Mouse (Mus musculus) limb, embryonic 14.5 days (tissue): Measurements from ENCODE around the gene Ccdc141. TPM values are rescaled to one million over a fixed set of nuclear protein-coding genes. Genes with fewer than 3 reads are reported as not detected.

Source experiments
- ATAC-seq: fragments of 200-750 bp; cut with Nextera tagmentation; 2 replicates; pipeline ENCODE4 v1.8.0; 2017; ENCODE audit warnings: low read depth, moderate number of reproducible peaks, moderate TSS enrichment; ENCODE audit not compliant: low FRiP score
- DNase-seq: peaks from one replicate; pipeline ENCODE4 v3.0.0-alpha.2; 2015; ENCODE audit warnings: low spot score
- H3K27ac ChIP-seq: fragments of 300-500 bp; sonication (generic); replicated peaks from 2 replicates; pipeline ENCODE4 v1.5.1; 2014; ENCODE audit warnings: low read depth, mild to moderate bottlenecking, low read length, moderate library complexity, mixed read lengths
- H3K27me3 ChIP-seq: fragments of 300-500 bp; sonication (generic); 2 replicates; pipeline ENCODE4 v1.6.1; 2014; ENCODE audit warnings: low read length, mixed read lengths; ENCODE audit not compliant: control insufficient read depth, insufficient read depth
- H3K36me3 ChIP-seq: fragments of 300-500 bp; sonication (generic); 2 replicates; pipeline ENCODE4 v1.6.1; 2014; ENCODE audit warnings: mild to moderate bottlenecking, low read length, moderate library complexity, mixed read lengths; ENCODE audit not compliant: control insufficient read depth, insufficient read depth
- H3K4me1 ChIP-seq: fragments of 300-500 bp; sonication (generic); 2 replicates; pipeline ENCODE4 v1.6.1; 2014; ENCODE audit warnings: antibody characterized with exemption, low read length, mixed read lengths; ENCODE audit not compliant: control insufficient read depth, insufficient read depth
- H3K4me2 ChIP-seq: fragments of 300-500 bp; sonication (generic); replicated peaks from 2 replicates; pipeline ENCODE4 v1.6.1; 2014; ENCODE audit warnings: low read depth, mild to moderate bottlenecking, low read length, moderate library complexity; ENCODE audit not compliant: severe bottlenecking
- H3K4me3 ChIP-seq: fragments of 300-500 bp; sonication (generic); replicated peaks from 2 replicates; pipeline ENCODE4 v1.5.1; 2014; ENCODE audit warnings: low read length
- H3K9ac ChIP-seq: fragments of 300-500 bp; sonication (generic); 2 replicates; pipeline ENCODE4 v1.6.1; 2014; ENCODE audit warnings: mild to moderate bottlenecking, low read depth, low read length, moderate library complexity; ENCODE audit not compliant: severe bottlenecking
- H3K9me3 ChIP-seq: fragments of 300-500 bp; sonication (generic); 2 replicates; pipeline ENCODE4 v1.6.1; 2016; ENCODE audit warnings: low read length; ENCODE audit not compliant: control insufficient read depth
- POLR2A ChIP-seq: fragments of 200-500 bp; IDR thresholded peaks from 2 replicates; pipeline ENCODE4 v1.8.0; 2012; ENCODE audit warnings: inconsistent platforms, mild to moderate bottlenecking, moderate library complexity, borderline replicate concordance; ENCODE audit not compliant: insufficient read depth, insufficient read length; ENCODE audit errors: extremely low read depth
- WGBS: fragments of 180-500 bp; shearing (Covaris S2); extraction: QIAGEN DNeasy Blood & Tissue Kit; methylation state at CpG from one replicate; pipeline ENCODE4 v1.1.7; 2014; 5-methylcytosine and 5-hydroxymethylcytosine counted together
- polyA plus RNA-seq, 2 experiments: library from polyadenylated mRNA; depleted of rRNA in 1 of 2; stranded (reverse) in 1 of 2; unstranded in 1 of 2; fragments of >200 nt; fragmentation: Nextera tagmentation in 1 of 2; extraction: Ambion mirVana in 1 of 2; gene quantifications; 2 replicates each; pipeline versions ENCODE4 v1.2.1 to v1.2.3; 2012 to 2014

Ccdc141 gene
- polyA plus RNA-seq, 2 experiments = 8.9 to 14.5 TPM

DNA sequence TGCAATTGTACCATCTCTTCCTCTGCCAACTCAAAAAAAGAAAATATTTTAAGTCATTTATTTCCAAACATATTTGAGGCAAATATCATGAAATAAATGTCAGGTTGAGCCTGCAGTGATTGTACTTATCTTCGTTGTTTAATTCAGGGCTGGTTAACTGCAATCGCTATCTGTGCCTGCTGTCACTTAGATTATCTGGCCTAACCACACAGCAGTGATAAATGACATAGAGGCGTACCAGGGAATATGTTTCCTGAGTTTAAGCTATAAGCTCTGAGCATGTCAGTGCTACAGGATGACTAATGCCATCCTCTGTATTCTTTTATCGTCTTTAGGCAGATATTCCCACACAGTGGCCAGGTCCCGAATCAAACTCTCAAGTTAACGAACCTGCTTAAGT lies 31.6 kb downstream of the Ccdc141 start:
- Histone ChIP-seq H3K4me2 (no peak overlapping the region), H3K4me1 (no peaks in the 10 kb centered on the region), H3K27me3 (no peaks in the 10 kb centered on the region), H3K9me3 (no peaks in the 10 kb centered on the region), H3K36me3 (no peaks in the 10 kb centered on the region), H3K9ac (no peak overlapping the region), H3K4me3 (no peak overlapping the region), H3K27ac (no peak overlapping the region)
- TF ChIP-seq POLR2A = no peak
- DNase-seq = no peak
- ATAC-seq = no peak
- WGBS = 87% methylated on average over 6 of the region's 6 CpGs

GRCm38 (mm10) chr2:77134906-77135305 lies 35.5 kb downstream of the Ccdc141 start:
- ATAC-seq (no peak), DNase-seq (no peak)
- Histone ChIP-seq H3K36me3 (no peaks in the 10 kb centered on the region), H3K27ac (no peak overlapping the region), H3K9me3 (no peaks in the 10 kb centered on the region), H3K4me3 (no peak overlapping the region), H3K27me3 (no peaks in the 10 kb centered on the region), H3K4me2 (no peak overlapping the region), H3K4me1 (no peaks in the 10 kb centered on the region), H3K9ac (no peak overlapping the region)
- WGBS = 43% methylated on average over 1 of the region's 1 CpGs
- no peak for TF ChIP-seq POLR2A

- H3K9me3 ChIP-seq = no peaks in the 10 kb centered on the region
- H3K4me1 ChIP-seq = no peaks in the 10 kb centered on the region
- H3K27ac ChIP-seq = no peak overlapping the region
- H3K4me2 ChIP-seq = no peak overlapping the region
- no peak overlapping the region for H3K9ac ChIP-seq
- no peak for ATAC-seq
- no peak overlapping the region for H3K4me3 ChIP-seq
- no peaks in the 10 kb centered on the region for H3K27me3 ChIP-seq
- 84% methylated on average over 1 of the region's 1 CpGs for WGBS
- H3K36me3 ChIP-seq = no peaks in the 10 kb centered on the region
- no peak for DNase-seq
- TF ChIP-seq POLR2A = no peak
These were observed 37.0 kb downstream of the Ccdc141 start for GRCm38 (mm10) chr2:77133407-77133806.

- WGBS = 89% methylated on average over 1 of the region's 1 CpGs
- H3K27ac ChIP-seq = no peak overlapping the region
- DNase-seq (peak; percentile 68), ATAC-seq (peak; percentile 83)
- H3K27me3 ChIP-seq = no peaks in the 10 kb centered on the region
- H3K36me3 ChIP-seq = no peaks in the 10 kb centered on the region
- H3K9ac ChIP-seq = no peak overlapping the region
- TF ChIP-seq POLR2A = no peak
- H3K4me3 ChIP-seq = no peak overlapping the region
- H3K9me3 ChIP-seq = no peaks in the 10 kb centered on the region
- no peaks in the 10 kb centered on the region for H3K4me1 ChIP-seq
- no peak overlapping the region for H3K4me2 ChIP-seq
These were observed 43.5 kb downstream of the Ccdc141 start for GRCm38 (mm10) chr2:77126939-77127338.

DNA sequence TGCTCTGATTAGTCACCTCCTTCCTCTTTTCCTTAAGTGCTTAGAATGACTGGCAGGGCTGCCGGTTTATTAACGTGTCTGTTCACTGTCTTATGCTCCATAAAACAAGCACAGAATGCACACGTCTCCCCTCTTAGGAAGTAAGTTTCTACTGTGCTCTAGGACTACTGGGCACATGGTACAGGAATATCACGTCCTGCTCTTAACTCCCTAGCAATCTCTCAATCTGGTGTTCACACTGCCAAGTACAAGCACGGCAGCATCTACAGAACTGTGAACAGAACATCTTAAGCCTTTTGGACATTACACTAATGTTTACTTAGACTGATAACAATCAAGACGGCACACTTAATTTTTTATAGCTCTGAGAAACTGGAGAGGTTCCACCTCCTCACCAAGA lies 52.3 kb downstream of the Ccdc141 start:
- H3K27me3 ChIP-seq = no peaks in the 10 kb centered on the region
- H3K4me1 ChIP-seq = no peaks in the 10 kb centered on the region
- H3K4me3 ChIP-seq = no peak overlapping the region
- 48% methylated on average over 6 of the region's 6 CpGs for WGBS
- H3K9me3 ChIP-seq = no peaks in the 10 kb centered on the region
- no peak overlapping the region for H3K4me2 ChIP-seq
- no peak for ATAC-seq
- TF ChIP-seq POLR2A = no peak
- H3K9ac ChIP-seq = no peak overlapping the region
- no peak overlapping the region for H3K27ac ChIP-seq
- no peaks in the 10 kb centered on the region for H3K36me3 ChIP-seq
- DNase-seq = no peak

GRCm38 (mm10) chr2:77114335-77114734 lies 56.1 kb downstream of the Ccdc141 start:
- H3K9me3 ChIP-seq = no peaks in the 10 kb centered on the region
- TF ChIP-seq POLR2A = no peak
- H3K36me3 ChIP-seq = no peaks in the 10 kb centered on the region
- no peak overlapping the region for H3K4me3 ChIP-seq
- no peaks in the 10 kb centered on the region for H3K27me3 ChIP-seq
- no peak overlapping the region for H3K4me2 ChIP-seq
- no peak overlapping the region for H3K9ac ChIP-seq
- no peak for ATAC-seq
- no peak overlapping the region for H3K27ac ChIP-seq
- H3K4me1 ChIP-seq = no peaks in the 10 kb centered on the region
- 41% methylated on average over 2 of the region's 2 CpGs for WGBS
- no peak for DNase-seq
